Mouse (Mus musculus) kidney, embryonic 15.5 days (tissue): ENCODE data around the gene Ppp3ca. TPM values are rescaled to one million over a fixed set of nuclear protein-coding genes. Genes with fewer than 3 reads are reported as not detected.

Source experiments
- ATAC-seq: fragments of 200-750 bp; cut with Nextera tagmentation; replicated peaks from 2 replicates; pipeline ENCODE4 v1.8.0; 2017; ENCODE audit warnings: moderate TSS enrichment; ENCODE audit not compliant: low FRiP score
- H3K27ac ChIP-seq: fragments of 300-500 bp; sonication (generic); 2 replicates; pipeline ENCODE4 v1.5.1; 2015; ENCODE audit warnings: mild to moderate bottlenecking, inconsistent platforms
- H3K27me3 ChIP-seq: fragments of 300-500 bp; sonication (generic); 2 replicates; pipeline ENCODE4 v1.6.1; 2015; ENCODE audit warnings: inconsistent platforms
- H3K36me3 ChIP-seq: fragments of 300-500 bp; sonication (generic); 2 replicates; pipeline ENCODE4 v1.6.1; 2015; ENCODE audit warnings: inconsistent platforms
- H3K4me1 ChIP-seq: fragments of 300-500 bp; sonication (generic); 2 replicates; pipeline ENCODE4 v1.6.1; 2015; ENCODE audit warnings: inconsistent platforms
- H3K4me2 ChIP-seq: fragments of 300-500 bp; sonication (generic); 2 replicates; pipeline ENCODE4 v1.6.1; 2015; ENCODE audit warnings: moderate library complexity, mild to moderate bottlenecking, inconsistent platforms
- H3K4me3 ChIP-seq: fragments of 300-500 bp; sonication (generic); replicated peaks from 2 replicates; pipeline ENCODE4 v1.5.1; 2015; ENCODE audit warnings: mild to moderate bottlenecking, inconsistent platforms
- H3K9ac ChIP-seq: fragments of 300-500 bp; sonication (generic); 2 replicates; pipeline ENCODE4 v1.6.1; 2015; ENCODE audit warnings: mild to moderate bottlenecking, inconsistent platforms
- H3K9me3 ChIP-seq: fragments of 300-500 bp; sonication (generic); replicated peaks from 2 replicates; pipeline ENCODE4 v1.6.1; 2016; ENCODE audit warnings: inconsistent platforms
- WGBS: fragments of 180-500 bp; shearing (Covaris S2); methylation state at CpG from one replicate; pipeline ENCODE4 v1.1.7; 2015; ENCODE audit warnings: mixed read lengths; 5-methylcytosine and 5-hydroxymethylcytosine counted together
- polyA plus RNA-seq: library from polyadenylated mRNA; unstranded; fragments of >200 nt; fragmentation: Nextera tagmentation; extraction: Ambion mirVana; gene quantifications from 2 replicates; pipeline ENCODE4 v1.2.1, GENCODE M21; 2015

Ppp3ca gene
- polyA plus RNA-seq, 1 experiment from 2014 or later = 64.0 TPM

DNA sequence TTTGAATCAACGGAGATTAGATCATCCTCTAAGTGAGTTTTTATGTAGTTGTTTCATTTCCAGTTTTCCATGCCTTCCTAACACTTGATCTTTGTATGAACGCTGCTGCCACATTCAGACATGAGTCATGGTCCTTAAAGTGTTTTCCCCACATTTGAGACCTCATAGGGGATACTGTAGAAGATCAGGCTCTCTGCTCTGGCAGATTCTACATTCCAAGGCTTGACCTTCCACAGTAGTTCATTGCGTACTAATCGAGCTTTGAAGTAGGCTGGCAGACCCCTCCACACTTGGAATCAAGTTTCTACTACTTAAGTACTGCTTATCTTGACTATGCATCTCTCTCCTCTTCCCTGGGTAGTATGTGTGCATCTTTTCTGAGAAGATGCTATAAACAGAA is 183.7 kb downstream of the Ppp3ca start:
- H3K36me3 ChIP-seq = no peaks in the 10 kb centered on the region
- WGBS = 62% methylated on average over 4 of the region's 4 CpGs
- ATAC-seq = no peak
- H3K27me3 ChIP-seq = no peaks in the 10 kb centered on the region
- no peak overlapping the region for H3K4me3 ChIP-seq
- no peak overlapping the region for H3K4me2 ChIP-seq
- H3K9me3 ChIP-seq = no peaks in the 10 kb centered on the region
- H3K27ac ChIP-seq = no peak overlapping the region
- no peak overlapping the region for H3K9ac ChIP-seq
- H3K4me1 ChIP-seq = no peaks in the 10 kb centered on the region

DNA sequence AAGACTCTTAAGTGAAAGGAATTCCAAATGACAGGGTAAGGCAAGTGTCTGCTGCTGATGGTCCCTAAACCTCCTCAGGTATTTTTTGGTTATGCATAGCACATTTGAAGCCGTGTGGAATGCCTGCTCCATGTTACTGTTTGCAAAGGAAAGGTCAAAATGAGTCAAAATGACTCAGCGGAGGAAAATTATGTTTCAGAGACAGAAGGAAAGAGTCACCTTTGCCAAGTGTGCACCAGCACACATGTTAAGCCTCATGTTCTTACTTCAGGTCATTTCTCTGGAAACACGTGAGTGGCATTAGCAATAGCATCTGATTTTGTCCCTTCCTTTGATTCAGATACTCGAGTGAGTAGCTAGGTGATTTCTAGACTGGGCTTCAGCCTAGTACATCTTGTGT is 186.1 kb downstream of the Ppp3ca start:
- Histone ChIP-seq H3K4me1 (no peaks in the 10 kb centered on the region), H3K27ac (no peak overlapping the region), H3K9ac (no peak overlapping the region), H3K4me3 (no peak overlapping the region), H3K27me3 (no peaks in the 10 kb centered on the region), H3K9me3 (no peaks in the 10 kb centered on the region), H3K4me2 (no peak overlapping the region), H3K36me3 (no peaks in the 10 kb centered on the region)
- 86% methylated on average over 4 of the region's 4 CpGs for WGBS
- no peak for ATAC-seq

DNA sequence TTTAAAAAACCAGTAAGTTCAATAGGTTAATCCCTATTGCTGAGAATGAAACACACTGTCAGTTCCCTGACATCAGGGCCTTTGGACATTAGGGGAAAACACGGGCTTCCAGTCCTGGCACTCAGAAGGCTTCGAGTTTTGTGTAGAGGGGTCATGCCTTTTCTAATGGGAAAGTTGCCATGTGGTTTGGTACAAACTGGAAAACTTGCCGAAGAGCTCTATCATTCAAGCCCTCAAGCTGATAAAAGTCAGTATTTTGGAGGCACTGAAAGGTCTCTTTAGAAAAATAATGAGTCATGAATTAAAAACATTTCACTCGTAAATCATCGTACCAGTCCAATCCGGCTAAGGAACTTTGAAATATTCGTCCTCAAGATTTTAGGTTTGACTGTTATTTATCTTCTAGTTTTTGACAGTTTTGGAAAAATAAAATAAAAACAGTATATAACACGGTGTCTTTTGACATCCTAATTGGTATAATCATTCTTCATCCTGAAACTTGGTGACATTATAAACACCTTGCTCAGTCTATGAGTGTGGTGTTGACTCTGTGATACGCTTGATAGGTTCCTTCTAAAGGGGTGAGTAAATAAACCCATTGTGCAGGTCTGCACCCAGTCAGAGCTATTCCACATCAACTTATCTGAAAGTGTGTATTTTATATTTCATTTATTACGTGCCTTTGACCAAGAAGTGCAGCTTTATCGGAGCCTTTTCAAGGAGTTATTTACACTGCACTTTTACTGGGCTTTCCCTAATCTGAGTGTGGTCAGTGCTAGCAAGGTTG is 192.3 kb downstream of the Ppp3ca start:
- no peaks in the 10 kb centered on the region for H3K36me3 ChIP-seq
- H3K4me1 ChIP-seq = 0 out of 2 replicates have a peak, but pooled peaks cover 3% of the 10 kb centered on the region
- no peaks in the 10 kb centered on the region for H3K9me3 ChIP-seq
- no peaks in the 10 kb centered on the region for H3K27me3 ChIP-seq
- WGBS = 55% methylated on average over 11 of the region's 11 CpGs
- H3K9ac ChIP-seq = no peak overlapping the region
- no peak overlapping the region for H3K4me3 ChIP-seq
- ATAC-seq = no peak
- H3K4me2 ChIP-seq = no peak overlapping the region
- no peak overlapping the region for H3K27ac ChIP-seq

DNA sequence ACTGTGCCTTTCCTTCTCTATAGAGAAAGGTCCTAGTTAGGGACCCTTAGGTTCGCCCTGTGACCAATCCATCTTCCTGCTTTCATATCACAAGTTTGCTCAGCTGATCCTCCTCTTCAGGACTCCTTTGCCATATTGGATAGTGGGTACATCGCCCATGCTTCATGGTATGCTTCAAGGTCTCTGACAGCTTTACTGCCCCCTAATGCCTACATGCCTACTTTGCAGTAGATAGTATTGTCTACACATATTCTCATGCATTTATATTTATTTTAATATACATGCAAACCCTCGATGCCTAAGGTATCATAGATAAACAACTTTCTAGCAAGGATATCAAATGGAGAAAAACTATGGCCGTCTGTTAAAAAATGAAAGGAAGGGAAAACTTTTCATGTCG is 193.2 kb downstream of the Ppp3ca start:
- WGBS = 89% methylated on average over 5 of the region's 5 CpGs
- H3K27ac ChIP-seq = no peak overlapping the region

DNA sequence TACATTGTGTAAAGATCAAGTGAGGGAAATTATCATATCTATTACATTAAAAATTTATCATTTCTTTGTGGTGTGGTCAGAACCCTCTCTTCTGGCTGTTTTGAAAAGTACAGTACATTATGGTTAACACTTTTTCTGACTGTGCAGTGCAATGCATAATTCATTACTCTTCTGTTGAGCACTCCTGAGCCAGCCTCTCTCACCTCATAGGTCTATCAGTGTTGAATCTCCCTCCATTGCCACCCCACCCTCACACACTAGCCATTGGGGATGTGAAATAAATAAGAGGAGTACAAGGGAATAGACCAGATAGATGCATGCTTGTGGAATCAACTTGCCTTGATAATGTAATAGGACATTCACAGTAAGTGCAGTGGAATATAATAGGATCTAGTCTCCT is 194.4 kb downstream of the Ppp3ca start:
- H3K9me3 ChIP-seq = no peaks in the 10 kb centered on the region
- H3K27ac ChIP-seq = no peak overlapping the region
- H3K4me1 ChIP-seq = 0 out of 2 replicates have a peak, but pooled peaks cover 3% of the 10 kb centered on the region
- ATAC-seq = no peak
- no peak overlapping the region for H3K4me3 ChIP-seq
- no peak overlapping the region for H3K9ac ChIP-seq
- H3K36me3 ChIP-seq = 0 out of 2 replicates have a peak, but pooled peaks cover 2% of the 10 kb centered on the region
- no peak overlapping the region for H3K4me2 ChIP-seq
- H3K27me3 ChIP-seq = no peaks in the 10 kb centered on the region

More for the DNA sequence above, 193.2 kb downstream of the Ppp3ca start:
- ATAC-seq = no peak
- no peaks in the 10 kb centered on the region for H3K9me3 ChIP-seq
- H3K27me3 ChIP-seq = no peaks in the 10 kb centered on the region
- H3K9ac ChIP-seq = no peak overlapping the region
- no peak overlapping the region for H3K4me2 ChIP-seq
- H3K4me3 ChIP-seq = no peak overlapping the region
- H3K4me1 ChIP-seq = 0 out of 2 replicates have a peak, but pooled peaks cover 3% of the 10 kb centered on the region
- H3K36me3 ChIP-seq = no peaks in the 10 kb centered on the region

DNA sequence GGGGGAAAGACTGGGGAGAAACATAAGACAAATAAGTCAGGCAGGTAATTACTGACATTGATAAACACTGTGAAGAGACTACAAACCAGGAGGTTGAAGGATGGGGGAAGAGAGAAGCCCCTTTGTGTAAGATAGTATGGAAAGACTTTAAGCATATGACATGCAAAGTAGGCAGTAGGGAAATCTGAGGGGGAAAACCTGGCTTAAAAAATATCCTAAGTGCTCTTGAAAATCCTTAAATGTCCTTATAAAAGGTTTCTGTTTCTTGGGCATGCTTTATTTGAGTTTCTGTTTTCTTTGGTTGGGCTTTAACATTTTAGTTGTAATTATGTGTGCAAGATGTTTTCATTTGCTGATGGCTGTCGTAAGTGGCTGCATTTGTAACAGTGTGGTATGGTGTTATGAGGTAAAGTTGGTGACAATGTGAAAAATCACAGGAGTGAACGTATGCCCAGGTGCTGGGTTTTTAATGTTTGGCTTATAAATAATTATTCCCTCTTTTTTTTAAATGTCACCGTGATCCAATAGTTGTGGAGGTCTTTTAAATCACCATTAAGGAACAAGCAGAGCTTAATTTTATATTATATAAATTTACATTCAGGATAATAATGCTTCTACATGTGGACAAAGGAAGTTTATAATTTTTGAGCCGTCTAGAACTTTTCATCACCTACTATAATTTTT is 195.4 kb downstream of the Ppp3ca start:
- no peak overlapping the region for H3K9ac ChIP-seq
- 0 out of 2 replicates have a peak, but pooled peaks cover 3% of the 10 kb centered on the region for H3K4me1 ChIP-seq
- no peaks in the 10 kb centered on the region for H3K27me3 ChIP-seq
- H3K4me3 ChIP-seq = no peak overlapping the region
- no peaks in the 10 kb centered on the region for H3K9me3 ChIP-seq
- 0 out of 2 replicates have a peak, but pooled peaks cover 2% of the 10 kb centered on the region for H3K36me3 ChIP-seq
- H3K27ac ChIP-seq = no peak overlapping the region
- 87% methylated on average over 4 of the region's 4 CpGs for WGBS
- ATAC-seq = no peak
- no peak overlapping the region for H3K4me2 ChIP-seq

DNA sequence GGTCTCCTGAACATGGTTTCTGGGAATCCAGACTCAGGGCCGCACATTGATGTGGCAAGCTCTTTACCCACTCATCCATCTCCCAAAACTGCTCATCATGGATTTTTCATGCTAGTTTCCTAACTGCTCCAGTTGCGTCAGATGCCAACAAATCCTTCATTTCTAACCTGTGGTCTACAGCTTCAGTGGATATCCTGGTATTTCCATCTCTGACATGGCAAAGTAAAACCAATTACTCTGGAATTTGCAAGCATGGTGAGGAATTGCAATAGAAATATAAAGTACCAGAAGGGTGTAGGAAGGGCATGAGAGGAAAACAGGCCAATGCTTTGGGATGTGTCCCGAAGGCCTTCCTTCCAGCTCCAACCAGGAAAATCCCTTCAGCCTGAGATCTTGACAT is 196.2 kb downstream of the Ppp3ca start:
- no peak overlapping the region for H3K4me3 ChIP-seq
- WGBS = 94% methylated on average over 3 of the region's 3 CpGs
- ATAC-seq = no peak
- H3K9me3 ChIP-seq = no peaks in the 10 kb centered on the region
- no peaks in the 10 kb centered on the region for H3K27me3 ChIP-seq
- H3K36me3 ChIP-seq = 0 out of 2 replicates have a peak, but pooled peaks cover 2% of the 10 kb centered on the region
- no peak overlapping the region for H3K4me2 ChIP-seq
- H3K9ac ChIP-seq = no peak overlapping the region
- no peak overlapping the region for H3K27ac ChIP-seq
- peaks cover 4% of the 10 kb centered on the region for H3K4me1 ChIP-seq

DNA sequence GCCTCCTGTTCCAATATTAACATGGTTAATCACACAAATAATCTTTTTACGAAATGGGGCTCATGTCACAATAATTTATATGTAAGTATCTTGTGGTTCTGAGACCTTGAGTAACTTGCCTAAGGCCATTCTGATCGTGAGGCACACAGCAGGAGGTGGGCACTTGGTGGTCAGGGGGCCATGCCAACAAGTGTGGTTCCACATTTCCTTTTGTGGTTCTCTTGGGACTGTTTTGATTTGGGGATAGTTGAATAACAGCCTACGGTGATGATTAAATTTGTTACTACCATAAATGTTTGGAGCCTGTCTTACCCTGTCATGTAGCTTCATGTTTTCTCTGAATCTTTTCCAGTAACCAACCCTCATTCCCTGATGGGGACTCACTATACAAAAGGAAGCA is 196.6 kb downstream of the Ppp3ca start:
- peaks cover 9% of the 10 kb centered on the region for H3K4me1 ChIP-seq
- H3K9ac ChIP-seq = no peak overlapping the region
- H3K9me3 ChIP-seq = no peaks in the 10 kb centered on the region
- 72% methylated on average over 3 of the region's 3 CpGs for WGBS
- 0 out of 2 replicates have a peak, but pooled peaks cover 2% of the 10 kb centered on the region for H3K36me3 ChIP-seq
- no peak overlapping the region for H3K4me3 ChIP-seq
- H3K27ac ChIP-seq = no peak overlapping the region
- H3K27me3 ChIP-seq = no peaks in the 10 kb centered on the region
- ATAC-seq = no peak
- no peak overlapping the region for H3K4me2 ChIP-seq

DNA sequence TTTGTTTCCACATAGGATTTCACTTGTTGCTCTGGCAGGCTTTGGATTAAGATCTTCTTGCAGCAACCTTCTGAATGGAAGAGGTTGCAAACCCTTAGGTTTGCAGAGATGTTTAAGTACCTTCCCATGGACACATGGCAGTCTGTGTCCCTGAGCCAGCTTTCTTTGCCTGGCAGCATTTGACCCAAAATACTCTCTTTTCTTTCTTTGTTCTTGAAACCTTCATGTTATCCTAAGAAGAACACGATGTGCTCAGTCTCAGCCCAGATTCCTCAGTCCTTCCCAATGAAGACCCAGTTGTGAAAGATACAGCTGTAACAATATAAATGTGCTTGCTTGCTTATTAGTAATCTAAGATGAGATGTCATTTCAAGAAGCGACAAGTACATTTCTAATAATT is 197.4 kb downstream of the Ppp3ca start:
- Histone ChIP-seq H3K27me3 (no peaks in the 10 kb centered on the region), H3K4me1 (peaks cover 14% of the 10 kb centered on the region), H3K9me3 (no peaks in the 10 kb centered on the region), H3K4me3 (no peak overlapping the region), H3K9ac (no peak overlapping the region), H3K4me2 (no peak overlapping the region), H3K27ac (no peak overlapping the region), H3K36me3 (0 out of 2 replicates have a peak, but pooled peaks cover 2% of the 10 kb centered on the region)
- ATAC-seq = no peak
- WGBS = 90% methylated on average over 2 of the region's 2 CpGs

DNA sequence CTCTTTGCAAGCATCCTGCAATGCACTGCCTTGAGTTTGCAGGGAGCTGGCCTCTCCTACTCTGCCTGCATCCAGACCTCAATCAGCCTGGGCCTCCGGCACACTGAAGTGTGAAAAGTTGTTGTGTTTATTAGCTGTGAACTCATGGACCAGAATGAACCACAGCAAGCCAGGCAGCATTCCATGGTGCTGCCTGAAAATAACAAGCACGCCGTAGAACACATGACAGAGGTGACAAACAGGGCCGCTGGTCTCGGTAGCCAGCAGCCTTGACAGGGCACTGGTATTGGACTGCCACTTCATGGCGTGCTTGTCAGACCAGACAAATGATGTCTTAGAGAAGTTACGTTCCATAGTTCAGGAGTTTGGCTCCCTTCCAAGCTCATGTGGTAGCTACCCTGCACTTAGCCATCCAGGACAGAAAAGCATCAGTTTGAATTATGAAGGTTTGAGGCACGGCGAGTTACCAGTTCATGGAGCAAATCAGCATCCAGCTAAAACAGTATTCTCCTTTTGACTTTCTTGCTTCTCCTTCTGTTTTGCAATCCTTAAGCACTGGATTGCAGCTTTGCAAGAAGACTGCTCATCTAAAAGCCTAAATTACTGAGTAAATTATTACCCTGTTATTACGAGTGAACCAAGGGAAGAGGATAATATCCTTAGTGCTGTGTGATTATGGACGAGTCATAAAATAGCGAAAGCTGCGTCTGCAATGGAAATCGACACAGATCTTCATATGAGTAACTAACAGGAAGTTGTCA is 202.0 kb downstream of the Ppp3ca start:
- H3K4me2 ChIP-seq = 0 out of 2 replicates have a peak overlapping the region, but pooled peaks have one; percentile 10
- WGBS = 29% methylated on average over 14 of the region's 14 CpGs
- H3K27ac ChIP-seq = no peak overlapping the region

DNA sequence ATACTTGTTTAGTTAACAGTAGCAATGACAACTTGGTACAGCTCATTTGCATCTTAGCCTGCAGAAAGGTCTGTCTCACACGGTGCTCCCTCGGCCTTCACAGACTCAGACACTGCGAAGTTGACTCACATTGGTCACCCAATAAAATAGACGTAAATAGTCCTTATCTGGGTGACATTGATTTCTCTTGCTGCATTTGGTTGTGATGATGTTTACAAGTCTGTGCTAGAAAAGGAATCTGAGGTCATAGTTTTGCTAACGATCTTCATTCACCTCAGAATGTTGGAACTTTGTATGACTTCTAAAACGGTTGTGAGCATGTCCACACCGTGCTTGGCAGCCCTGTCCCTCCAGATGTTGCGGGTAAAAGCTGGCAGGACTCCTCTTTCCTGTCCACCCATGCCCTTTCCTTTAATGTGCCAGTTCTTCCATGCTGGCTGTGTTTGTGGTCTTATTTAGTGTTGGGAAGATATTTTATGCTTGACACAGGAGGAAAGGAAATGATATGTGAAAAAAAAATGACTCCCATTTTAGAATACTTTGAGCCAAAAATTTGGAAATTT is 202.7 kb downstream of the Ppp3ca start:
- peaks cover 4% of the 10 kb centered on the region; the same call in 1 of the 2 replicates for H3K36me3 ChIP-seq
- H3K4me2 ChIP-seq = no peak overlapping the region
- no peak for ATAC-seq
- H3K4me1 ChIP-seq = peaks cover 15% of the 10 kb centered on the region
- H3K9me3 ChIP-seq = no peaks in the 10 kb centered on the region
- H3K4me3 ChIP-seq = no peak overlapping the region
- H3K9ac ChIP-seq = no peak overlapping the region
- no peaks in the 10 kb centered on the region for H3K27me3 ChIP-seq
- H3K27ac ChIP-seq = no peak overlapping the region
- 55% methylated on average over 8 of the region's 8 CpGs for WGBS

More for the DNA sequence above, 202.0 kb downstream of the Ppp3ca start:
- H3K36me3 ChIP-seq = 0 out of 2 replicates have a peak, but pooled peaks cover 2% of the 10 kb centered on the region
- no peaks in the 10 kb centered on the region for H3K27me3 ChIP-seq
- no peak overlapping the region for H3K9ac ChIP-seq
- H3K4me3 ChIP-seq = no peak overlapping the region
- peak; percentile 89 for ATAC-seq
- H3K4me1 ChIP-seq = peaks cover 15% of the 10 kb centered on the region
- H3K9me3 ChIP-seq = no peaks in the 10 kb centered on the region
